Mouse (Mus musculus): ENCODE results near the gene Rwdd1.

- no peak for TF ChIP-seq POLR2A (IDR thresholded peaks at IDR 0.05; ENCODE audit: extremely low read depth, insufficient read depth, low read length)
- TF ChIP-seq CTCF (IDR thresholded peaks at IDR 0.05; ENCODE audit: extremely low read depth, insufficient read depth, low read length), result no peak
Observed at GRCm38 (mm10) chr10:34044210-34044609, 24.8 kb upstream of the Rwdd1 start, which contains the start of gene Calhm4.
